Mouse (Mus musculus): ENCODE measurements around the gene Sh3bgrl2. TPM values are rescaled to one million over a fixed set of nuclear protein-coding genes. Genes with fewer than 3 reads are reported as not detected.

The Sh3bgrl2 gene
- polyA plus RNA-seq, 1 experiment from 2014 or later = 7.0 TPM

GRCm38 (mm10) chr9:83579049-83579448, 30.9 kb downstream of the Sh3bgrl2 start:
- Histone ChIP-seq H3K27ac (no peak overlapping the region), H3K4me2 (replicated peaks) (no peak overlapping the region), H3K4me3 (no peak overlapping the region), H3K36me3 (no peaks in the 10 kb centered on the region), H3K9me3 (no peaks in the 10 kb centered on the region), H3K9ac (no peak overlapping the region), H3K4me1 (no peaks in the 10 kb centered on the region), H3K27me3 (replicated peaks) (no peaks in the 10 kb centered on the region)
- 69% methylated on average over 4 of the region's 4 CpGs for WGBS
- ATAC-seq (ENCODE audit: low FRiP score, low read depth) = no peak

GRCm38 (mm10) chr9:83582748-83583147, 34.6 kb downstream of the Sh3bgrl2 start:
- Histone ChIP-seq H3K9ac (no peak overlapping the region), H3K27ac (no peak overlapping the region), H3K4me1 (no peaks in the 10 kb centered on the region), H3K4me3 (no peak overlapping the region), H3K36me3 (no peaks in the 10 kb centered on the region), H3K9me3 (no peaks in the 10 kb centered on the region), H3K27me3 (replicated peaks) (no peaks in the 10 kb centered on the region), H3K4me2 (replicated peaks) (no peak overlapping the region)
- ATAC-seq (ENCODE audit: low FRiP score, low read depth) = no peak
- 77% methylated on average over 7 of the region's 7 CpGs for WGBS

- H3K4me3 ChIP-seq = no peak overlapping the region
- H3K9ac ChIP-seq = no peak overlapping the region
- ATAC-seq (ENCODE audit: low FRiP score, low read depth) = no peak
- H3K36me3 ChIP-seq = no peaks in the 10 kb centered on the region
- no peak overlapping the region for H3K27ac ChIP-seq
- H3K4me1 ChIP-seq = peaks cover 8% of the 10 kb centered on the region; the same call in 1 of the 2 replicates
- WGBS = 89% methylated on average over 17 of the region's 17 CpGs
- H3K9me3 ChIP-seq = no peaks in the 10 kb centered on the region
- H3K27me3 ChIP-seq (replicated peaks) = no peaks in the 10 kb centered on the region
- no peak overlapping the region for H3K4me2 ChIP-seq (replicated peaks)
These were observed 38.4 kb downstream of the Sh3bgrl2 start for GRCm38 (mm10) chr9:83586316-83587050.

- ATAC-seq (ENCODE audit: low FRiP score, low read depth) = no peak
- H3K4me1 ChIP-seq = peaks cover 8% of the 10 kb centered on the region; the same call in 1 of the 2 replicates
- no peak overlapping the region for H3K27ac ChIP-seq
- H3K36me3 ChIP-seq = no peaks in the 10 kb centered on the region
- no peaks in the 10 kb centered on the region for H3K9me3 ChIP-seq
- H3K27me3 ChIP-seq (replicated peaks) = no peaks in the 10 kb centered on the region
- WGBS = 91% methylated on average over 9 of the region's 9 CpGs
- no peak overlapping the region for H3K4me3 ChIP-seq
- no peak overlapping the region for H3K4me2 ChIP-seq (replicated peaks)
- no peak overlapping the region for H3K9ac ChIP-seq
These were observed 39.0 kb downstream of the Sh3bgrl2 start for GRCm38 (mm10) chr9:83587116-83587515.

GRCm38 (mm10) chr9:83589063-83589462, 40.9 kb downstream of the Sh3bgrl2 start:
- Histone ChIP-seq H3K4me3 (no peak overlapping the region), H3K27me3 (replicated peaks) (no peaks in the 10 kb centered on the region), H3K4me1 (peaks cover 8% of the 10 kb centered on the region; the same call in 1 of the 2 replicates), H3K36me3 (no peaks in the 10 kb centered on the region), H3K27ac (no peak overlapping the region), H3K4me2 (replicated peaks) (no peak overlapping the region), H3K9ac (no peak overlapping the region), H3K9me3 (no peaks in the 10 kb centered on the region)
- WGBS = 82% methylated on average over 2 of the region's 2 CpGs
- ATAC-seq (ENCODE audit: low FRiP score, low read depth) = no peak

GRCm38 (mm10) chr9:83589680-83590467, 41.7 kb downstream of the Sh3bgrl2 start:
- no peak overlapping the region for H3K4me3 ChIP-seq
- peaks cover 8% of the 10 kb centered on the region; the same call in 1 of the 2 replicates for H3K4me1 ChIP-seq
- H3K27me3 ChIP-seq (replicated peaks) = no peaks in the 10 kb centered on the region
- H3K27ac ChIP-seq = 0 out of 2 replicates have a peak overlapping the region, but pooled peaks have one; percentile 7
- ATAC-seq (ENCODE audit: low FRiP score, low read depth) = no peak
- WGBS = 46% methylated on average over 14 of the region's 14 CpGs
- H3K9ac ChIP-seq = no peak overlapping the region
- H3K9me3 ChIP-seq = no peaks in the 10 kb centered on the region
- H3K36me3 ChIP-seq = no peaks in the 10 kb centered on the region
- no peak overlapping the region for H3K4me2 ChIP-seq (replicated peaks)

- Histone ChIP-seq H3K4me1 (peaks cover 8% of the 10 kb centered on the region; the same call in 1 of the 2 replicates), H3K27me3 (replicated peaks) (no peaks in the 10 kb centered on the region), H3K9me3 (no peaks in the 10 kb centered on the region), H3K27ac (no peak overlapping the region), H3K4me3 (no peak overlapping the region), H3K4me2 (replicated peaks) (no peak overlapping the region), H3K36me3 (no peaks in the 10 kb centered on the region), H3K9ac (no peak overlapping the region)
- no peak for ATAC-seq (ENCODE audit: low FRiP score, low read depth)
- WGBS = 92% methylated on average over 10 of the region's 10 CpGs
These were observed 43.8 kb downstream of the Sh3bgrl2 start for GRCm38 (mm10) chr9:83591848-83592456.

GRCm38 (mm10) chr9:83593811-83594210, 45.7 kb downstream of the Sh3bgrl2 start:
- 92% methylated on average over 5 of the region's 5 CpGs for WGBS
- Histone ChIP-seq H3K4me1 (peaks cover 8% of the 10 kb centered on the region; the same call in 1 of the 2 replicates), H3K4me3 (no peak overlapping the region), H3K4me2 (replicated peaks) (no peak overlapping the region), H3K27ac (no peak overlapping the region), H3K9me3 (no peaks in the 10 kb centered on the region), H3K9ac (no peak overlapping the region), H3K36me3 (no peaks in the 10 kb centered on the region), H3K27me3 (replicated peaks) (no peaks in the 10 kb centered on the region)
- no peak for ATAC-seq (ENCODE audit: low FRiP score, low read depth)

- no peak overlapping the region for H3K27ac ChIP-seq
- 0 out of 2 replicates have a peak, but pooled peaks cover 5% of the 10 kb centered on the region for H3K4me1 ChIP-seq
- H3K9me3 ChIP-seq = no peaks in the 10 kb centered on the region
- 91% methylated on average over 6 of the region's 6 CpGs for WGBS
- no peak overlapping the region for H3K4me3 ChIP-seq
- H3K9ac ChIP-seq = no peak overlapping the region
- H3K4me2 ChIP-seq (replicated peaks) = no peak overlapping the region
- no peaks in the 10 kb centered on the region for H3K27me3 ChIP-seq (replicated peaks)
- H3K36me3 ChIP-seq = no peaks in the 10 kb centered on the region
- ATAC-seq (ENCODE audit: low FRiP score, low read depth) = no peak
These were observed 48.0 kb downstream of the Sh3bgrl2 start for GRCm38 (mm10) chr9:83596132-83596531.

GRCm38 (mm10) chr9:83596646-83597481, 48.7 kb downstream of the Sh3bgrl2 start:
- no peak overlapping the region for H3K9ac ChIP-seq
- H3K4me1 ChIP-seq = 0 out of 2 replicates have a peak, but pooled peaks cover 6% of the 10 kb centered on the region
- no peaks in the 10 kb centered on the region for H3K36me3 ChIP-seq
- H3K27ac ChIP-seq = no peak overlapping the region
- ATAC-seq (ENCODE audit: low FRiP score, low read depth) = no peak
- H3K4me3 ChIP-seq = no peak overlapping the region
- H3K27me3 ChIP-seq (replicated peaks) = no peaks in the 10 kb centered on the region
- no peak overlapping the region for H3K4me2 ChIP-seq (replicated peaks)
- H3K9me3 ChIP-seq = no peaks in the 10 kb centered on the region
- WGBS = 83% methylated on average over 13 of the region's 13 CpGs

- WGBS = 89% methylated on average over 7 of the region's 7 CpGs
- no peak overlapping the region for H3K27ac ChIP-seq
- no peak for ATAC-seq (ENCODE audit: low FRiP score, low read depth)
- H3K27me3 ChIP-seq (replicated peaks) = no peaks in the 10 kb centered on the region
- H3K9me3 ChIP-seq = no peaks in the 10 kb centered on the region
- H3K36me3 ChIP-seq = no peaks in the 10 kb centered on the region
- no peak overlapping the region for H3K4me2 ChIP-seq (replicated peaks)
- H3K4me3 ChIP-seq = no peak overlapping the region
- H3K4me1 ChIP-seq = 0 out of 2 replicates have a peak, but pooled peaks cover 8% of the 10 kb centered on the region
- no peak overlapping the region for H3K9ac ChIP-seq
These were observed 49.9 kb downstream of the Sh3bgrl2 start for GRCm38 (mm10) chr9:83598047-83598446.

Measured in neural tube, embryonic 12.5 days (tissue).